8 mouse cellular contexts compared by ENCODE assay signal in the genomic region with DNA sequence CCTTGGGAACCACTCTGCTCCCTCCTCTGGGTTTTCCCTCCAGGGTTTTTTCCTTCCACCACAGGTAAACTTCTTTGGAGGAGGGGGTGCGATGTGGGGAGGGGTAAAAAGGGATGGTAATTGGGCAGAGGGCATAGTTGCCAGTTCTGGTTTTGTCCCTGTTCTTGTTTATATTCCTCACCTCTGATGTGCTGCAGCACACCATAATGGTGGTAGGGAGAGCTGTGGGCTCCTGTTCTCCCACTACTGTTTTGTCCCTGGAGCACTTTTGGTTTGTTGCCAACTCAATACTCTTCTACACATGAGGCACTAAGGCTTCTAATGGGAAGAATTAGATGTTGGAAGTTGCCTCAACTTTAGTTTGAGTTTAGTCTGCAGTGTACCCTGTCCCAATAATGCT. TPM values are rescaled to one million over a fixed set of nuclear protein-coding genes. Genes with fewer than 3 reads are reported as not detected.
DNase-seq lines count a peak whose midpoint lies in the region; ATAC-seq and TF ChIP-seq lines count a peak whose summit lies in the region.

No protein-coding gene starts in this region.

- TF ChIP-seq POLR2A in olfactory bulb, adult 2 months (IDR thresholded peaks at IDR 0.05; ENCODE audit: insufficient read depth, low read depth, low read length): no peak

- peak overlapping the region; percentile 93 for H3K4me2 ChIP-seq in embryonic facial prominence, embryonic 13.5 days
- H3K4me2 ChIP-seq in intestine, embryonic 15.5 days (replicated peaks): peak overlapping the region; percentile 92

- peaks cover 42% of the 10 kb centered on the region for H3K27me3 ChIP-seq in embryonic facial prominence, embryonic 13.5 days
- peaks cover 21% of the 10 kb centered on the region for H3K27me3 ChIP-seq in intestine, embryonic 15.5 days (replicated peaks)

- ATAC-seq in embryonic facial prominence, embryonic 13.5 days (ENCODE audit: insufficient number of reproducible peaks, insufficient read depth, low FRiP score, low TSS enrichment, low read depth): no peak
- ATAC-seq in intestine, embryonic 15.5 days: no peak
- ATAC-seq in erythroid progenitor cell, adult 5-6 weeks (replicated peaks; ENCODE audit: low FRiP score, poor library complexity, severe bottlenecking): no peak
- ATAC-seq in CD4-positive, CD25-positive, alpha-beta regulatory T cell, adult 4 months: no peak
- no peak for ATAC-seq in megakaryocyte, adult 5-6 weeks (ENCODE audit: poor library complexity, severe bottlenecking)

- H3K4me1 ChIP-seq in embryonic facial prominence, embryonic 13.5 days: peaks cover 24% of the 10 kb centered on the region
- peaks cover 23% of the 10 kb centered on the region for H3K4me1 ChIP-seq in intestine, embryonic 15.5 days (replicated peaks)
- 0 out of 2 replicates have a peak, but pooled peaks cover 6% of the 10 kb centered on the region for H3K4me1 ChIP-seq in olfactory bulb, adult 2 months (ENCODE audit: control insufficient read depth, insufficient read depth, low read length)

- H3K4me3 ChIP-seq in layer of hippocampus, adult 2 months: peak overlapping the region; percentile 83
- peak overlapping the region; percentile 50 for H3K4me3 ChIP-seq in embryonic facial prominence, embryonic 13.5 days
- 0 out of 2 replicates have a peak overlapping the region, but pooled peaks have one; percentile 39 for H3K4me3 ChIP-seq in intestine, embryonic 15.5 days (replicated peaks)
- peak overlapping the region; percentile 99 for H3K4me3 ChIP-seq in olfactory bulb, adult 2 months (ENCODE audit: insufficient read depth, low read depth, low read length)

- no peak overlapping the region for H3K9ac ChIP-seq in embryonic facial prominence, embryonic 13.5 days
- no peak overlapping the region for H3K9ac ChIP-seq in intestine, embryonic 15.5 days

- no peak for TF ChIP-seq CTCF in layer of hippocampus, adult 2 months (conservative IDR thresholded peaks at IDR 0.05)
- TF ChIP-seq CTCF in olfactory bulb, adult 2 months (IDR thresholded peaks at IDR 0.05; ENCODE audit: insufficient read depth, low read depth, low read length): no peak

- 0% methylated on average over 1 of the region's 1 CpGs for WGBS in embryonic facial prominence, embryonic 13.5 days
- WGBS in intestine, embryonic 15.5 days: 10% methylated on average over 1 of the region's 1 CpGs
- 7% methylated on average over 1 of the region's 1 CpGs for WGBS in olfactory bulb, adult 2 months

- no peaks in the 10 kb centered on the region for H3K36me3 ChIP-seq in embryonic facial prominence, embryonic 13.5 days
- H3K36me3 ChIP-seq in intestine, embryonic 15.5 days: no peaks in the 10 kb centered on the region

- H3K27ac ChIP-seq in layer of hippocampus, adult 2 months: peak overlapping the region; percentile 96
- no peak overlapping the region for H3K27ac ChIP-seq in embryonic facial prominence, embryonic 13.5 days
- no peak overlapping the region for H3K27ac ChIP-seq in intestine, embryonic 15.5 days
- H3K27ac ChIP-seq in olfactory bulb, adult 2 months (ENCODE audit: insufficient read depth, low read depth, low read length): 0 out of 2 replicates have a peak overlapping the region, but pooled peaks have one; percentile 16

- no peaks in the 10 kb centered on the region for H3K9me3 ChIP-seq in embryonic facial prominence, embryonic 13.5 days
- H3K9me3 ChIP-seq in intestine, embryonic 15.5 days: no peaks in the 10 kb centered on the region

- no peak for DNase-seq in layer of hippocampus, adult 2 months (ENCODE audit: low spot score in 2 of 2)
- DNase-seq in layer of hippocampus, adult 11-12 months (ENCODE audit: low spot score): no peak

RNA-seq across cellular contexts. Expression of gene Kcnj3, which starts 2.2 kb away (rescaled TPM):
- total RNA-seq in layer of hippocampus, adult 2 months (2021): 100 to 1,000 TPM; 112 to 124 TPM
- 0.22 and 1.2 TPM in 2 replicates for polyA plus RNA-seq in embryonic facial prominence, embryonic 13.5 days (2015; fragmentation: Nextera tagmentation; extraction: Ambion mirVana)
- 0.15 and 0.20 TPM in 2 replicates for polyA plus RNA-seq in intestine, embryonic 15.5 days (2015; fragmentation: Nextera tagmentation; extraction: Ambion mirVana)
- 74.7 TPM in 1 of 2 replicates, not detected in the other for polyA plus RNA-seq in olfactory bulb, adult 2 months (2012; ENCODE audit: insufficient read depth, insufficient read length, low replicate concordance, missing spikeins)
- total RNA-seq in erythroid progenitor cell, adult 5-6 weeks (2015; ENCODE audit: low replicate concordance): not detected in 2 replicates
- not detected in 2 replicates for total RNA-seq in erythroid progenitor cell, adult 5-6 weeks (2017; ENCODE audit: low replicate concordance)
- not detected for polyA plus RNA-seq in CD4-positive, CD25-positive, alpha-beta regulatory T cell, adult 4 months (2017; shearing (Covaris generic))
- total RNA-seq in megakaryocyte, adult 5-6 weeks (2015): not detected in 2 replicates
- total RNA-seq in megakaryocyte, adult 5-6 weeks (2017): not detected in 2 replicates

Comparison
In these comparisons a context has a peak if more than half of its experiments do, and no peak if none do; other contexts are left out.
1. H3K27ac ChIP-seq: peak in layer of hippocampus, adult 2 months (single experiment) and olfactory bulb, adult 2 months (single experiment); none in embryonic facial prominence, embryonic 13.5 days (single experiment) and intestine, embryonic 15.5 days (single experiment).
2. H3K4me3 ChIP-seq: peak in every context shown above with its lines; median percentile 99 in olfactory bulb, adult 2 months; 83 in layer of hippocampus, adult 2 months; 50 in embryonic facial prominence, embryonic 13.5 days; 39 in intestine, embryonic 15.5 days.
3. RNA of gene Kcnj3, which starts 2.2 kb away (polyA plus RNA-seq): 74.7 TPM in olfactory bulb, adult 2 months; 0.22 to 1.2 TPM in embryonic facial prominence, embryonic 13.5 days, 0.15 to 0.20 TPM in intestine, embryonic 15.5 days and not detected in CD4-positive, CD25-positive, alpha-beta regulatory T cell, adult 4 months; every median in the first group is over 10 times any median in the second.